Mouse (Mus musculus): ENCODE measurements around the gene Tfap2b. TPM values are rescaled to one million over a fixed set of nuclear protein-coding genes. Genes with fewer than 3 reads are reported as not detected.

Gene Tfap2b
- under 1 TPM in 1 of 2 experiments, not detected in 1; 0.11 TPM for total RNA-seq (2021)
- long read RNA-seq, experiment 1 = 0 reads
- long read RNA-seq, experiment 2 = 0 reads

- no peak for DNase-seq (ENCODE audit: low spot score)
These were observed at the start of gene Tfap2b for GRCm38 (mm10) chr1:19208641-19209358. TSS of gene Tfap2b (plus strand) at chr1:19208914.

- DNase-seq (ENCODE audit: low spot score) = no peak
These were observed 29.8 kb upstream of the Tfap2b start for GRCm38 (mm10) chr1:19178742-19179397.

- DNase-seq (ENCODE audit: low spot score) = no peak
These were observed 3.1 kb upstream of the Tfap2b start for GRCm38 (mm10) chr1:19205649-19206048.

GRCm38 (mm10) chr1:19206194-19206593 lies 2.5 kb upstream of the Tfap2b start:
- no peak for DNase-seq (ENCODE audit: low spot score)

GRCm38 (mm10) chr1:19207611-19208010 lies 1.1 kb upstream of the Tfap2b start:
- DNase-seq (ENCODE audit: low spot score) = no peak

GRCm38 (mm10) chr1:19209359-19209745 lies 638 bp downstream of the Tfap2b start:
- no peak for DNase-seq (ENCODE audit: low spot score)

- DNase-seq (ENCODE audit: low spot score) = no peak
These were observed 1.1 kb downstream of the Tfap2b start for GRCm38 (mm10) chr1:19209776-19210175.

- no peak for DNase-seq (ENCODE audit: low spot score)
These were observed 1.7 kb downstream of the Tfap2b start for GRCm38 (mm10) chr1:19210215-19211032.

GRCm38 (mm10) chr1:19211033-19211405 lies 2.3 kb downstream of the Tfap2b start:
- no peak for DNase-seq (ENCODE audit: low spot score)

GRCm38 (mm10) chr1:19211546-19212154 lies 2.9 kb downstream of the Tfap2b start:
- DNase-seq (ENCODE audit: low spot score) = no peak

- no peak for DNase-seq (ENCODE audit: low spot score)
These were observed 4.0 kb downstream of the Tfap2b start for GRCm38 (mm10) chr1:19212691-19213090.

GRCm38 (mm10) chr1:19213171-19213570 lies 4.5 kb downstream of the Tfap2b start:
- DNase-seq (ENCODE audit: low spot score) = no peak

- no peak for DNase-seq (ENCODE audit: low spot score)
These were observed 5.2 kb downstream of the Tfap2b start for GRCm38 (mm10) chr1:19213851-19214395.

GRCm38 (mm10) chr1:19217391-19217790 lies 8.7 kb downstream of the Tfap2b start:
- DNase-seq (ENCODE audit: low spot score) = no peak

- DNase-seq (ENCODE audit: low spot score) = no peak
These were observed 9.5 kb downstream of the Tfap2b start for GRCm38 (mm10) chr1:19218221-19218620.

GRCm38 (mm10) chr1:19219381-19219780 lies 10.7 kb downstream of the Tfap2b start:
- no peak for DNase-seq (ENCODE audit: low spot score)

- no peak for DNase-seq (ENCODE audit: low spot score)
These were observed 11.8 kb downstream of the Tfap2b start for GRCm38 (mm10) chr1:19220564-19220963.

- DNase-seq (ENCODE audit: low spot score) = no peak
These were observed 12.9 kb downstream of the Tfap2b start for GRCm38 (mm10) chr1:19221601-19222000.

- no peak for DNase-seq (ENCODE audit: low spot score)
These were observed 18.0 kb downstream of the Tfap2b start for GRCm38 (mm10) chr1:19226699-19227098.

GRCm38 (mm10) chr1:19230926-19231573 lies 22.3 kb downstream of the Tfap2b start:
- no peak for DNase-seq (ENCODE audit: low spot score)

- no peak for DNase-seq (ENCODE audit: low spot score)
These were observed 22.9 kb downstream of the Tfap2b start for GRCm38 (mm10) chr1:19231574-19232080.

Measured in gastrocnemius, adult 18-20 months (tissue).